Mouse (Mus musculus): Measurements from ENCODE around the gene Pde8b.

Pde8b gene

DNA sequence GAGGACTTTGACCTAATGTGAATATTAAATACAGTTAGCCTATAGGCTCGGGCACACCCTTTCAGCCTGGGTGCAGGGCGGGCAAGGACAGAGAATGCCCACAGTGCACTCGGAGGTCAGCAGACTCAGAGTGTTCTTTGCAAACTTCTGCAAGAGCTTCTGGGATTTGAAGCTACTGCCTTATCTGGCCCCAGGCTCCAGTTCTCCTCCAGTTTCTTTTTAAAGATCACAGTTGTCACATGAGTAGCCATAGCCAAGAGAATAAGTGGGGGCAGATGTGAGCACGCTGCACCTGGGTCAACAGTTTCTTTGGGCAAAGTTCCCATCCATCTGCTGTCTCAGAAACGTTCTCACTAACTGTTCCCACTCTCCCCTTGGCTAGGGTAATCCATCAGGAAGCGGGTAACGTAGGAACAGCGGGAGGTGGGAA lies 162.8 kb downstream of the Pde8b start:
- no peak for DNase-seq (ENCODE audit: extremely low read depth, insufficient read length, low spot score)

- DNase-seq (ENCODE audit: extremely low read depth, insufficient read length, low spot score): no peak
These were observed 164.1 kb downstream of the Pde8b start for GRCm38 (mm10) chr13:95086033-95086432.

DNA sequence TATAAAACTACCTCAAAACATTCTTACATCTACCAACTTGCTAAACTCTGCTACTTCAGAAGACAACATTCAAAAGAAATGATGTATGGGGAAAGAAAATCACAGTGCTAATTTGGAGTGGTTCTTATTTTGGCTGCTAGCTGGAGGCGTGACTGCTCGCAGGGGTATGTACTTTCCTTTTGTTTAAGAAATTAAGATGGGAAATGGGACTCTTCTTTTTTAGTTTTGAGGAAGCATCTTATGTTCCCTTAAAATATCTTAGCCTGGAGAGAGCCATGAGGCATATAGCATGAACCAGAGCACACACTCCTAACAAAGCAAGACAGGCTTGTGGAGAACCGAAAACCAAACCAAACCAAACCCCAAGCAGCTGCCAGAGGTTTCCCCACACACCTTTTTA lies 167.5 kb downstream of the Pde8b start:
- no peak for DNase-seq (ENCODE audit: extremely low read depth, insufficient read length, low spot score)

GRCm38 (mm10) chr13:95081082-95081481 lies 169.1 kb downstream of the Pde8b start:
- DNase-seq (ENCODE audit: extremely low read depth, insufficient read length, low spot score): no peak

- no peak for DNase-seq (ENCODE audit: extremely low read depth, insufficient read length, low spot score)
These were observed 171.6 kb downstream of the Pde8b start for GRCm38 (mm10) chr13:95078492-95078891.

- DNase-seq (ENCODE audit: extremely low read depth, insufficient read length, low spot score): no peak
These were observed 172.4 kb downstream of the Pde8b start for GRCm38 (mm10) chr13:95077688-95078087.

GRCm38 (mm10) chr13:95076142-95076541 lies 174.0 kb downstream of the Pde8b start:
- no peak for DNase-seq (ENCODE audit: extremely low read depth, insufficient read length, low spot score)

DNA sequence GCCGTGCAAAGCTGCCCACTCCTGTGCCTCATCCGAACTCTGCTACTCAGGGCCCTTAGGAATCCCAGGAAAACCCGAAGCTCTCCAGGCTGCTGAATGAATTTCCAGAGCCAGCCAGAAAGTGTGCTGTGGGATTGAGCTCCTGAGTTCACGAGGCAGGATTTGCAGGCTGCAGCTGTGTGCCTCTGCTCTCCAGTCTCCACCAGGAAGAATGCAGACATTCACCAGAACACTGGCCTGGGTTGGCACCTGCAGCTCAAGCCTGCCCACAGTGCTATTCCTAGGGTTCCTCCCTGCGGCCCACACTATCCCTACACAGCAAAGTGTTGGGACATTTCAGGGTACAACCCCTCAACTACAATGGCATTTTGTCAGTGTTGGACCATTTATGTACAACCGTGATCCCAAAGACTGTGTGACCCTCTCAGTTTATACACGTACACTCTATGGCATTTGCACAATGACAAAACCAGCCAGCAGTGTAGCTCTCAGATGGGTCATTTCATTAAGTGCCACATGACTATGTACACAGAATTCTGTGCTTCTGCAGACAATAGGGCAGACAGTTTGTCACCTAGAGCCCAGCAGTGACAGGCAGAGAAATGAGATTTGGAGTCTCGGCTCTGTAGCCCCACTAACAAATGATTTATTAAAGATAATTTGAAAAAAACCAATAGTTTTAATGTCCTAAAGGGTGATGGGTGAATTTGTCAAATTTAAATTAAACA lies 176.5 kb downstream of the Pde8b start:
- DNase-seq (ENCODE audit: extremely low read depth, insufficient read length, low spot score): no peak

DNA sequence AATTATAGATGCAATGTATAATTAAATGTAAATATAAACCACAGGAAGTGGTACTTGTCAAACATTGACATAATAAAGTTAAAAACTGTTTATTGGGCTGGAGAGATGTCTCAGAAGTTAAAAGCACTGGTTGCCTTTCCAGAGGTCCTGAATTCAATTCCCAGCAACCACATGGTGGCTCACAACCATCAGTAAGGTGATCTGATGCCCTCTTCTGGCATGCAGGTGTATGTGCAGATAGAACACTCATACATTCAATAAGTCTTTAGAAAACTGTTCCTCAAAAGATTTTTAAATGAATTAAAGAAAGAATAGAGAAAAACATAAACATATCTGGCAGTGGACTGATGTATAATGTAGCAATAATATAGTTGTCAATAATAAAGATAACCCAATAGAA lies 179.9 kb downstream of the Pde8b start:
- no peak for DNase-seq (ENCODE audit: extremely low read depth, insufficient read length, low spot score)

DNA sequence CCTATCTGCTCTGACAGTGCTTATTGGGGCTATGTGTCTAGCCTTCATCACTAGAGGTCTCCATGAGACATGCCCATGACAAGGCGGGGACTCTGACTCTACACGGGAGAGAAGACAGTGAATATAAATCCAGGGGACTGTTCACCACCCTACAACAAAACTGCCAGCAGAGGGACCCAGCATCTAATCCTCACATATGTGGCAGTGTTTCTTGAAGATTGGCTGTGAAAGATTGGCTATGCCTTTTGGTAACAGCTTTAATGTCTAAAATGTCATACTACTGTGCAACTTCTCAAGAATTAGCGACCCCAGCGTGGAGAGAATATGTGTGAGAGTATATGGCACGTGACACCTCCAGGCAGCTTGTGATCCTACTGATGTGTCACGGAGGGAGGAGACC lies 182.3 kb downstream of the Pde8b start:
- no peak for DNase-seq (ENCODE audit: extremely low read depth, insufficient read length, low spot score)

- DNase-seq (ENCODE audit: extremely low read depth, insufficient read length, low spot score): no peak
These were observed 186.6 kb downstream of the Pde8b start for GRCm38 (mm10) chr13:95063390-95064017.

GRCm38 (mm10) chr13:95058885-95059284 lies 191.3 kb downstream of the Pde8b start:
- no peak for DNase-seq (ENCODE audit: extremely low read depth, insufficient read length, low spot score)

DNA sequence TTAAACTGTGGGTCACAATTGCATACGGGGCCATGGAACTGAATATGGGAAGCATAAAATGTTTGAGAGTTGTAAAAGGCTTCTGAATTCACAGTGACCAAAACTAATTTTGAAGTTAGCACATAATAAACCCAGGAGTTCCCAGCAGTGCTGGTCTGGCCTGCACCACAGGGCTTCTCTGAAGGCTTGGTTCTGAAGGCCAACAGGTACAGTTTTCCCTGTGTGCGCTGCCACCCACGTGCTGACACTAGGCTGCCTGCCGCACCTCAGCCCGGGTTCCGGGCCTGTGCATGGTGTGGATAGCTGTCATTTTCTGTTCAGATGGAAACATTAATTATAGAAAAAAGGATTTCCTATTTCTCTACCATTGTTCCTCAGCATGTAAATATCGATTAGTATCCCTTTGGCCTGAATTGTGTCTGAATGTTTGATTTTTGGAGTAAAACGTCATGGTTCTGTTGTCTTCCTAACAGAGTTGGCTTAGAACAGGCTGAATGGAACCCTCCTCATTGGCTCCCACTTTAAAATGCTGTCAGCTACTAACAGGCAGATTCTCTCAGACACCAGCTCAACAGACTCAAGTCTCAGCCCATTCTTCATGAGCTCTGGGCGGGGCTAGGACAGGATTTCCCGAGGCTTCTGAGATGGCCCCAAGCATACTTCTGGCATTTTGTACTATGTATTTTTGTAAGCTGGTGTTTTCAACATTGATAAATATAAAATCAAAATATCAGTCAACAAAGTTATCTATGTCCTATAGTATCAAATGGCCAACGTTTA lies 193.4 kb downstream of the Pde8b start:
- DNase-seq (ENCODE audit: extremely low read depth, insufficient read length, low spot score): no peak

DNA sequence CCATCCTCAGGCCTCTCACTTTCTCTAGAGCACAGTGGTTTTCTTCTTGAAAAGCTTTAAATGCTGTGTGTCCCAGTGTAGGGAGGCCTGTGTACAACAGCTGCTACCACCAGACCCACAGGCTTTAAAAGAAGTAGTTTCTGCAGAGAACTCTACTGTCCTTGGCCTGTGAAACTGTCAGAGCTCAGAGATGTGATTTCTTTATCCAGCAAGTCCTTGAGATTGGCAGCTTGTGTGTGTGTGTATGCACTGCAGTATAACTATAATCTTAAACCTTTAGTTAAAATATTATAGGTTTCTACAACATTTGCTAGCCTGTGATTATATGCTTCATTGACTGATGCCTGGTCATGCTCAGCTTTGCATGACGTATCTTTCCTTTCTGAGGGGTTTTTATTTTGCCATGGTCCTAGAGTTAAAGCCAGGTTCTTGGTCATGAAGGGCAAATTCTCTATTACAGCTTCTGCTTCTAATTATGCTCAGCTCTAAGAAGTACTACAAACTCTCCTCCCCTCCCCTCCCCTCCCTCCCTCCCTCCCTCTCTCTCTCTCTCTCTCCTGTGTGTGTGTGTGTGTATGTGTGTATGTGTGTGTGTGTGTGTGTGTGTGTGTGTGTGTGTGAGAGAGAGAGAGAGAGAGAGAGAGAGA lies 194.3 kb downstream of the Pde8b start:
- no peak for DNase-seq (ENCODE audit: extremely low read depth, insufficient read length, low spot score)

DNA sequence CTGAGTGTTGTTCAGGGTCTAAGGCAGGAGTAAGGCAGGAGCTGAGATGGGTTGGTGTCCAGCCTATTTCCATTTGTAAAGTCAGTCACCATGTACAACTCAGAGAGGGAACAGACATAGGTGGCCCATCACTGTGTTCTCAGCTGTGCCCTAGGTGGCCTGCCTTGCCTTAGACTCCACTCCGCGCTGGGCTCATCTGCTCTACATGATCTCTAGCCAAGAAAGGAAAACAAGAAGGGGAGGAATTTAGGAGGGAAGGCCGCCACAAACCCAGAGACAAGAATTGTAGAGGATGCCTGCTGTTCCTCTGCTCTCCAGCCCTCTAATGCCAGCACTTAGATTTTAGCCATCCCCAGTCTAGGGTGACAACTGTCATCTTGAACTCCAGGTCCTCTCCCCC lies 197.7 kb downstream of the Pde8b start:
- DNase-seq (ENCODE audit: extremely low read depth, insufficient read length, low spot score): no peak

GRCm38 (mm10) chr13:95050398-95050797 lies 199.7 kb downstream of the Pde8b start:
- no peak for DNase-seq (ENCODE audit: extremely low read depth, insufficient read length, low spot score)

DNA sequence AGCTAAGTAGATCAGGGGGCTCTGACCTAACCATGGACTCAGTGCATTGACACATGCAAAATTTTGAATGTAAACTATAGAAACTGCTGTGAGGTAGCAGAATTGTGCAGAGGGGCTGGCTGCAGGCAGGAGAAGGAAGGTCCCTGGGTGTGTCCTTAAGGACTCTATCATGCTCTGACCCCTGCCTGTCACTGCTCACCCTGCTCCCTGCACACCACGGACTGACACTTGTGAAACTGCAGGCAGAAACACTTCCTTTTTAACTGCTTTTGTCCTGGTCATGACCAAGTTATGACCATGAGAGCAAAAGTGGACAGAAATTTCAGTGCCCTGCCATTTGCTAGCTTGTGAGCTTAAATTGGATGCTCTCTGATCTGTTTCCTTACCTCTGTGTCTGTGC lies 206.0 kb downstream of the Pde8b start:
- no peak for DNase-seq (ENCODE audit: extremely low read depth, insufficient read length, low spot score)

DNA sequence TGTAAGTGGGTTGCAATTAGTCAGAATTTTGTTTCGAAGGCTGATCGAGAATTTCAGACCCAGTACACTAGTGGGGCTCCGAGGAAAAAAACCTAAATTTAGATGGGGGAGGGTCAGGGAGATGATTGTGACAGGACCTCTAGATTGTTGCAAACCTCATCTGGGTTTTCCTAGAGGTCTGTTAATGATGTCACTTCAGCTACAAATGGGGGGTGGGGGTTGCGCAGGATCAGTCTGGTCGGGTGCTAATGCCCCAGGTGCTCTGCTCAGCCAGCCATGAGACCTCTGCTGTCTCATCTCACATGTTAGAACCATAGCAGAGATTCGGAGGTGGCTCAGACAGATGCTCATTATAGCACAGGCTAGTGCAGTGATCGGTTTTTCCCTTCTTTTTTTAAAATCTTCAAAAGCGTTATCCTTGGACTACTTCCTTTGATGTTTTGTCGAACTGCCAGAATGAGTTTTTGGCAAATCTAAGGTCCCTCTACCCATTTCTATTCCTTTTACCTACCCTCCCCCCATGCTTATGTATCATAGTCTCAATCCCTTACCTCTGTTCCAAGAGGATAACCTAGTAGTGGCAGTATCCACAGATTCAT lies 209.9 kb downstream of the Pde8b start:
- no peak for DNase-seq (ENCODE audit: extremely low read depth, insufficient read length, low spot score)

DNA sequence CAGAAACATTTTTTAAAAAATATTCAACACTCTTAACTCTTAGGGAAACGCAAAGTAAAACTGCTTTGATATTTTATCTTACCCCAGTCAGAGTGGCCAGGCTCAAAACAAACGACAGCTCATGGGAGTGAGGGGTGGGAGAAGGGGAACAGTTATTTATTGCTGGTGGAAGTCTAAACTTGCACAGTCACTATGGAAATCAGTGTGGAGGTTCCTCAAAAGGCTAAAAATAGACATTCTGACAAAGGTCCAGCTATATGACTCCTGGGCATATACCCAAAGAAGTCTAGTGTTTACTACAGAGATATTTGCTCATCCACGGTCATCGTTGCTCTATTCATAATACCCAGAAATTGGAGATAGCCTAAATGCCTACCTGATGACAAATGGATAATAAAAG lies 211.9 kb downstream of the Pde8b start:
- DNase-seq (ENCODE audit: extremely low read depth, insufficient read length, low spot score): no peak

GRCm38 (mm10) chr13:95034715-95035114 lies 215.4 kb downstream of the Pde8b start:
- no peak for DNase-seq (ENCODE audit: extremely low read depth, insufficient read length, low spot score)

GRCm38 (mm10) chr13:95034094-95034493 lies 216.0 kb downstream of the Pde8b start:
- DNase-seq (ENCODE audit: extremely low read depth, insufficient read length, low spot score): no peak

Measured in 3134 (cell line).